Mouse (Mus musculus): ENCODE measurements at regions not wholly inside any gene's neighbourhood (a gene's known extent, or its start where the extent isn't known, plus 50 kb on each side); places are given as distances from the start of the nearest gene placed in this dataset.

DNA sequence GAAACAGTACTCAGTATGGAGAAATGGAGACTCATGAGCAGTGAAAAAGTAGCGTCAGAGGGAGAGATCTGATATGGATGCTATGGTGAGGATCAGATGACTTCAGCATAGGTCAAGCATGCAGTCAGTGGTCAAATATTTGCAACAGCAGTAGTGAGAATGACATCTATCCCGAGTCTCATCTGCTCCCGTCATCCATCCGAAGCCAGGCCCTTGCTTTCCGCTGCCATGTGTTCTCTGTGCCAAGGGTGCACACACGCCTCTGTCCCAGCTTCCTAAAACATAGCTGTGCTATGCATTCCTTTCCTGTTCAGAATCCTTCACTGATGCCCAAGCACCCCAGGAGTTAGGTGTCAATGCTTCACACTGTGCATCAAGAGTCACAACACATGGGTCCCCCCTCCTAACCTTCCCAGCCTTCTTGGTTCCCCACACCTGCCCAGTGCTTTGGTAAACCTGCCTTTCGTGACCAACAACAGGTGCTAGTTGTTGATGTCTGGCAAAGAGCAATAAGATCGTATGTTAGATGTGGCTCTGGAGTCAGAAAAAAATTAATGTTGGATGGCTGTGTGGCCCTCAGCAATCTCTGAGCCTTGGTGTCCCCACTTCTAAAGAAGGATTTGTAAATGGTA lies 85.1 kb upstream of the Bcl6 start:
- WGBS = 88% methylated on average over 8 of the region's 8 CpGs
- ATAC-seq (replicated peaks; ENCODE audit: low FRiP score) (no peak), DNase-seq (ENCODE audit: low spot score) (no peak)
- Histone ChIP-seq H3K9me3 (ENCODE audit: control insufficient read depth, low read length) (no peaks in the 10 kb centered on the region), H3K4me1 (replicated peaks; ENCODE audit: control insufficient read depth, insufficient read depth, low read length) (no peaks in the 10 kb centered on the region), H3K4me3 (ENCODE audit: low read depth, low read length) (no peak overlapping the region), H3K4me2 (ENCODE audit: low read depth, low read length, severe bottlenecking) (no peak overlapping the region), H3K27ac (ENCODE audit: low read depth, low read length) (no peak overlapping the region), H3K9ac (ENCODE audit: low read length) (no peak overlapping the region), H3K36me3 (ENCODE audit: control insufficient read depth, insufficient read depth, low read length) (no peaks in the 10 kb centered on the region), H3K27me3 (ENCODE audit: control insufficient read depth, insufficient read depth, low read length) (no peaks in the 10 kb centered on the region)

DNA sequence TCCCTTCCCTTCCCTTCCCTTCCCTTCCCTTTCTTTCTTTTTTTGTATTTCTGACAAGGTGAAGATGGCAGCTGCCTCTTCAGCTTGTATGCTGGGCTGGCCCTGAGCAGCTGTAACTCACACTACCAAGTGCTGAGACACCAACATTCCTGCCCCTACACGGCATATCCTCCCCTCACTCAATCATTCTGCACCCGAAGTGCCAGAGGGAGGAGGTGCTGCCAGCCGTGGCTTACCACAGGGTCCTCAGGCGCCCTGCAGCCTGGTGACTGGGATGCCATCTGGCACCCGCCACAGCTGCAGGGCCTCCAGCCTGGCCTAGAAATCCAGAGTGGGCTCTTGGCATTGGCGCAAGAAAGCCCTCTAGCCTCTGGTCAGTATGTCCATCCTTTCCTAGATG lies 84.4 kb upstream of the Bcl6 start:
- WGBS = 88% methylated on average over 6 of the region's 6 CpGs
- ATAC-seq (replicated peaks; ENCODE audit: low FRiP score) (no peak), DNase-seq (ENCODE audit: low spot score) (no peak)
- H3K9ac ChIP-seq (ENCODE audit: low read length) = no peak overlapping the region
- H3K4me1 ChIP-seq (replicated peaks; ENCODE audit: control insufficient read depth, insufficient read depth, low read length) = no peaks in the 10 kb centered on the region
- no peak overlapping the region for H3K27ac ChIP-seq (ENCODE audit: low read depth, low read length)
- no peak overlapping the region for H3K4me3 ChIP-seq (ENCODE audit: low read depth, low read length)
- H3K36me3 ChIP-seq (ENCODE audit: control insufficient read depth, insufficient read depth, low read length) = no peaks in the 10 kb centered on the region
- H3K4me2 ChIP-seq (ENCODE audit: low read depth, low read length, severe bottlenecking) = no peak overlapping the region
- H3K9me3 ChIP-seq (ENCODE audit: control insufficient read depth, low read length) = no peaks in the 10 kb centered on the region
- H3K27me3 ChIP-seq (ENCODE audit: control insufficient read depth, insufficient read depth, low read length) = no peaks in the 10 kb centered on the region

DNA sequence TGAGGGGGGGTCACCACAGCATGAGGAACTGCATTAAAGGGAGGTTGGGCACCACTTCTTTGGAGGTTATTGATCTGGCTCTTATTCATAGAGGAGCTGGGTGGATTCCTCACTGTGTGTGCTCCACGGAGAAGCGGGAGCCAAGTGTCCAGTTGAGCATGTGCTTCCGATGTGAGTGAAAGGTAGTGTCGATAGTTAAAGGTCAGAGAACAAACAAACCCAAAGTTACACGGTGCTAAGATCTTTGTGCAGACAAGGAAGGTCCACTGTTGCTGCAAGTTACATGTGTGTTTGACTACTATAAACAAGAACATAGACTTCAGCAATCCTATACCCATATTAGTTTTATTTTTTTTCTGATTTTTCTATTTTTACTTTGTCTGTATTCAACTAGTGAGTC lies 80.8 kb upstream of the Bcl6 start:
- Histone ChIP-seq H3K27me3 (ENCODE audit: control insufficient read depth, insufficient read depth, low read length) (no peaks in the 10 kb centered on the region), H3K36me3 (ENCODE audit: control insufficient read depth, insufficient read depth, low read length) (no peaks in the 10 kb centered on the region), H3K4me3 (ENCODE audit: low read depth, low read length) (no peak overlapping the region), H3K27ac (ENCODE audit: low read depth, low read length) (no peak overlapping the region), H3K9me3 (ENCODE audit: control insufficient read depth, low read length) (no peaks in the 10 kb centered on the region), H3K4me2 (ENCODE audit: low read depth, low read length, severe bottlenecking) (no peak overlapping the region), H3K9ac (ENCODE audit: low read length) (no peak overlapping the region), H3K4me1 (replicated peaks; ENCODE audit: control insufficient read depth, insufficient read depth, low read length) (no peaks in the 10 kb centered on the region)
- WGBS = 88% methylated on average over 5 of the region's 5 CpGs
- ATAC-seq (replicated peaks; ENCODE audit: low FRiP score) (no peak), DNase-seq (ENCODE audit: low spot score) (no peak)

- Histone ChIP-seq H3K9ac (ENCODE audit: low read length) (no peak overlapping the region), H3K4me3 (ENCODE audit: low read depth, low read length) (no peak overlapping the region), H3K9me3 (ENCODE audit: control insufficient read depth, low read length) (no peaks in the 10 kb centered on the region), H3K4me2 (ENCODE audit: low read depth, low read length, severe bottlenecking) (no peak overlapping the region), H3K36me3 (ENCODE audit: control insufficient read depth, insufficient read depth, low read length) (no peaks in the 10 kb centered on the region), H3K27ac (ENCODE audit: low read depth, low read length) (no peak overlapping the region), H3K27me3 (ENCODE audit: control insufficient read depth, insufficient read depth, low read length) (no peaks in the 10 kb centered on the region), H3K4me1 (replicated peaks; ENCODE audit: control insufficient read depth, insufficient read depth, low read length) (no peaks in the 10 kb centered on the region)
- 56% methylated on average over 4 of the region's 4 CpGs for whole genome bisulfite sequencing
- no peak for DNase-seq (ENCODE audit: low spot score)
- no peak for ATAC-seq (replicated peaks; ENCODE audit: low FRiP score)
These were observed 79.7 kb upstream of the Bcl6 start for GRCm38 (mm10) chr16:24068250-24068813.

DNA sequence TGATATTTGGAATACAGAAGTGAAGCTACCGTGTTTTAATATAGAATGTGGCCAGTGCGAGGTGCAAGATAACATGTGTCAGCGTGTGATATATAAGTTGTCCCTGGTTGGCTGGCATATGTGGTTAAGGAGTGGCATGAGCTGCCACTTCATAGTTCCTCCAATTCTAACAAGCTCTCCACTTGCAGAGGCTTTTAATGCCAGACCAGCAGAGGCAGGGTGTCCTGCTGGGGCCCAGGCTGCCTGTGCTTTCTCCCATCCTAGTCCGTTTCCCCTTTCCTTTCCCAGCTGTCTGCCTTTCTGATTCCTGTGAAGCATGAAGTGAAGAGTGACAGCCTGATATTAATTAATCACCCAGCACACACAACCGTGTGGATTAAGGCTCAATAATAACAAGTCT lies 73.7 kb upstream of the Bcl6 start:
- Histone ChIP-seq H3K36me3 (ENCODE audit: control insufficient read depth, insufficient read depth, low read length) (no peaks in the 10 kb centered on the region), H3K9ac (ENCODE audit: low read length) (no peak overlapping the region), H3K4me1 (replicated peaks; ENCODE audit: control insufficient read depth, insufficient read depth, low read length) (no peaks in the 10 kb centered on the region), H3K9me3 (ENCODE audit: control insufficient read depth, low read length) (no peaks in the 10 kb centered on the region), H3K4me3 (ENCODE audit: low read depth, low read length) (no peak overlapping the region), H3K27ac (ENCODE audit: low read depth, low read length) (no peak overlapping the region), H3K4me2 (ENCODE audit: low read depth, low read length, severe bottlenecking) (no peak overlapping the region), H3K27me3 (ENCODE audit: control insufficient read depth, insufficient read depth, low read length) (no peaks in the 10 kb centered on the region)
- ATAC-seq (replicated peaks; ENCODE audit: low FRiP score) = no peak
- DNase-seq (ENCODE audit: low spot score) = peak; percentile 31
- WGBS = 75% methylated on average over 5 of the region's 5 CpGs

GRCm38 (mm10) chr16:24061496-24061895 lies 72.8 kb upstream of the Bcl6 start:
- 91% methylated on average over 4 of the region's 4 CpGs for WGBS
- H3K9me3 ChIP-seq (ENCODE audit: control insufficient read depth, low read length) = no peaks in the 10 kb centered on the region
- no peaks in the 10 kb centered on the region for H3K27me3 ChIP-seq (ENCODE audit: control insufficient read depth, insufficient read depth, low read length)
- no peak overlapping the region for H3K4me3 ChIP-seq (ENCODE audit: low read depth, low read length)
- ATAC-seq (replicated peaks; ENCODE audit: low FRiP score) = no peak
- H3K4me1 ChIP-seq (replicated peaks; ENCODE audit: control insufficient read depth, insufficient read depth, low read length) = no peaks in the 10 kb centered on the region
- H3K4me2 ChIP-seq (ENCODE audit: low read depth, low read length, severe bottlenecking) = no peak overlapping the region
- peak; percentile 18 for DNase-seq (ENCODE audit: low spot score)
- H3K27ac ChIP-seq (ENCODE audit: low read depth, low read length) = no peak overlapping the region
- no peak overlapping the region for H3K9ac ChIP-seq (ENCODE audit: low read length)
- H3K36me3 ChIP-seq (ENCODE audit: control insufficient read depth, insufficient read depth, low read length) = no peaks in the 10 kb centered on the region

DNA sequence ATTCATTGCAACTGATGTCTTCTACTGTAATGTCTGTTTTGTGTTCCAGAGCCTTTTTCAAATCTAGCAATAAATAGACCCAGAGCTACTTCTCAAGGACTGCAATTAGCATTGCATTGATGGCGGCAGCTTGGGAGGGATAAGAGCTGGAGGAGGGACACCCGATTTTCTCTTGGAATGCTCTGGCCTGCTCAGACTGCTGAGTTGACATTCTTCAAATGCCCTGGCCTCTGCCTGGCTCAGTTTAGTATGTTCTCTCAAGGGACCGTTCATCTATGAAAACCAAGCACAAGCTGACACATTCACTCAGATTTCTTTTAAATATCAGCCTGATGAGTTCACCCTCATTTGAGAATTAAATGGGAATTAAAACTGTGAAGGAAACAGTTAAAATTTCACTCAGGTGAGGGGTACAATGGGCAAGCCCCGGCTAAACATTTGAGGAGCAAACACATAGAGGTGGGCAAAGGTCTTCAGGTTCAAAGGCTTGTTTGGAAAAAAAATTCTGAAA lies 70.5 kb upstream of the Bcl6 start:
- Histone ChIP-seq H3K36me3 (ENCODE audit: control insufficient read depth, insufficient read depth, low read length) (no peaks in the 10 kb centered on the region), H3K4me3 (ENCODE audit: low read depth, low read length) (no peak overlapping the region), H3K4me1 (replicated peaks; ENCODE audit: control insufficient read depth, insufficient read depth, low read length) (no peaks in the 10 kb centered on the region), H3K9ac (ENCODE audit: low read length) (no peak overlapping the region), H3K9me3 (ENCODE audit: control insufficient read depth, low read length) (no peaks in the 10 kb centered on the region), H3K27ac (ENCODE audit: low read depth, low read length) (no peak overlapping the region), H3K27me3 (ENCODE audit: control insufficient read depth, insufficient read depth, low read length) (no peaks in the 10 kb centered on the region), H3K4me2 (ENCODE audit: low read depth, low read length, severe bottlenecking) (no peak overlapping the region)
- DNase-seq (ENCODE audit: low spot score) (no peak), ATAC-seq (replicated peaks; ENCODE audit: low FRiP score) (no peak)
- 78% methylated on average over 4 of the region's 4 CpGs for WGBS

- ATAC-seq (replicated peaks; ENCODE audit: low FRiP score) (no peak), DNase-seq (ENCODE audit: low spot score) (no peak)
- 36% methylated on average over 11 of the region's 11 CpGs for WGBS
- Histone ChIP-seq H3K4me2 (ENCODE audit: low read depth, low read length, severe bottlenecking) (no peak overlapping the region), H3K9me3 (ENCODE audit: control insufficient read depth, low read length) (no peaks in the 10 kb centered on the region), H3K9ac (ENCODE audit: low read length) (no peak overlapping the region), H3K36me3 (ENCODE audit: control insufficient read depth, insufficient read depth, low read length) (no peaks in the 10 kb centered on the region), H3K4me1 (replicated peaks; ENCODE audit: control insufficient read depth, insufficient read depth, low read length) (no peaks in the 10 kb centered on the region), H3K4me3 (ENCODE audit: low read depth, low read length) (no peak overlapping the region), H3K27me3 (ENCODE audit: control insufficient read depth, insufficient read depth, low read length) (no peaks in the 10 kb centered on the region), H3K27ac (ENCODE audit: low read depth, low read length) (no peak overlapping the region)
These were observed 68.4 kb upstream of the Bcl6 start for GRCm38 (mm10) chr16:24056885-24057531.
